Mouse (Mus musculus) limb, embryonic 10.5 days (tissue): ENCODE results near the gene Naaladl1. TPM values are rescaled to one million over a fixed set of nuclear protein-coding genes. Genes with fewer than 3 reads are reported as not detected.

Source experiments
- DNase-seq: peaks from one replicate; pipeline ENCODE4 v3.0.0-alpha.2; 2017; ENCODE audit warnings: low spot score
- H3K27ac ChIP-seq: fragments of 300-500 bp; sonication (generic); 2 replicates; pipeline ENCODE4 v1.5.1; 2016; ENCODE audit warnings: mild to moderate bottlenecking
- H3K27me3 ChIP-seq: fragments of 300-500 bp; sonication (generic); 2 replicates; pipeline ENCODE4 v1.6.1; 2016; ENCODE audit warnings: low read depth, mild to moderate bottlenecking; ENCODE audit not compliant: poor library complexity, severe bottlenecking
- H3K36me3 ChIP-seq: fragments of 300-500 bp; sonication (generic); 2 replicates; pipeline ENCODE4 v1.6.1; 2016; ENCODE audit warnings: mild to moderate bottlenecking, moderate library complexity
- H3K4me1 ChIP-seq: fragments of 300-500 bp; sonication (generic); 2 replicates; pipeline ENCODE4 v1.6.1; 2016
- H3K4me3 ChIP-seq: fragments of 300-500 bp; sonication (generic); 2 replicates; pipeline ENCODE4 v1.5.1; 2016; ENCODE audit warnings: mild to moderate bottlenecking, moderate library complexity
- H3K9me3 ChIP-seq: fragments of 300-500 bp; sonication (generic); replicated peaks from 2 replicates; pipeline ENCODE4 v1.6.1; 2016; ENCODE audit warnings: mild to moderate bottlenecking
- WGBS: fragments of 180-500 bp; shearing (Covaris S2); methylation state at CpG from one replicate; pipeline ENCODE4 v1.1.7; 2016; 5-methylcytosine and 5-hydroxymethylcytosine counted together
- polyA plus RNA-seq: library from polyadenylated mRNA; unstranded; fragments of >200 nt; fragmentation: Nextera tagmentation; extraction: Ambion mirVana; gene quantifications from 2 replicates; pipeline ENCODE4 v1.2.1, GENCODE M21; 2016

Gene Naaladl1
- 0.54 and 0.75 TPM in 2 replicates for polyA plus RNA-seq

DNA sequence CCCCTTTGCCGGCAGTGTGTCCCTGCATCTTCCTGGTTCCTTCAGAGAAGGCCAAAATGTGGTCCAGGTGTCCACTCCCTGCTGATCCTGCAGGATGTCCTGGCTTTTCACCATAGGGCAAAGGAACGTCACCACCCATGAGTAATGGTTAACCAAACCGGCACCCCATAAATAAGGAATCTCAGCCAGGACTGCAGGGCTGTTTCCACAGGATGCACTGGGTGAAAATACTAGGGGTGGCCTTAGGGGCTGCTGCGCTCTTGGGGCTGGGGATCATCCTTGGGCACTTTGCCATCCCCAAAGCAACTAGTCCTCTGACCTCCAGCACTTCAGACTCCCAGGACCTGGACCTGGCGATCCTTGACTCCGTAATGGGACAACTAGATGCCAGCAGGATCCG, at the start of gene Naaladl1:
Naaladl1 (plus strand) TSS at position 197 of the 400 bp plus-strand sequence.
- Histone ChIP-seq H3K4me1 (peaks cover 20% of the 10 kb centered on the region), H3K27me3 (no peaks in the 10 kb centered on the region), H3K4me3 (no peak within 1 kb of the TSS), H3K9me3 (no peaks in the 10 kb centered on the region), H3K27ac (no peak within 1 kb of the TSS), H3K36me3 (peaks cover 10% of the 10 kb centered on the region)
- no peak for DNase-seq
- 89% methylated on average over 7 of the region's 7 CpGs for WGBS

DNA sequence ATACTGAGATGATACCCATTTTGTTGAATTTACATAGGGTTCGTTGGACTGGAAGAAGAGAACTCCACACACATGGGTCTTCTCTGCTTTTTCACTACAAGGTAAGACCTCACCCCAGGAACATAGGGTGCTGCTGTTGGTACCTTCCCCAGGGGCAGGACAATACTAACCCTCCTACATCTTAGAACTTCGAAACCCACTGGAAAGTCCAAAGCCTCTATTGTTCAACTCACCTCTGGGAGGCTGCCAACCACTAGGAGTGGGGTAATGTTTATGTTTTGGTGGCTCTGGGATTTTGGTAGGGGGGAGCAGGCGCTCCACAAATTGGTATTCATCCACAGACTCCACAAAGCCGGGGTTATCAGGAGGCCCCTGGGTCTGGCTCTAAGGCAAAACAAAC, 48.9 kb upstream of the Naaladl1 start:
- peaks cover 25% of the 10 kb centered on the region for H3K4me1 ChIP-seq
- peaks cover 64% of the 10 kb centered on the region for H3K36me3 ChIP-seq
- H3K27me3 ChIP-seq = no peaks in the 10 kb centered on the region
- WGBS = 71% methylated on average over 4 of the region's 4 CpGs
- H3K9me3 ChIP-seq = no peaks in the 10 kb centered on the region
- peak overlapping the region; percentile 94 for H3K27ac ChIP-seq
- no peak for DNase-seq
- H3K4me3 ChIP-seq = peak overlapping the region; percentile 87

DNA sequence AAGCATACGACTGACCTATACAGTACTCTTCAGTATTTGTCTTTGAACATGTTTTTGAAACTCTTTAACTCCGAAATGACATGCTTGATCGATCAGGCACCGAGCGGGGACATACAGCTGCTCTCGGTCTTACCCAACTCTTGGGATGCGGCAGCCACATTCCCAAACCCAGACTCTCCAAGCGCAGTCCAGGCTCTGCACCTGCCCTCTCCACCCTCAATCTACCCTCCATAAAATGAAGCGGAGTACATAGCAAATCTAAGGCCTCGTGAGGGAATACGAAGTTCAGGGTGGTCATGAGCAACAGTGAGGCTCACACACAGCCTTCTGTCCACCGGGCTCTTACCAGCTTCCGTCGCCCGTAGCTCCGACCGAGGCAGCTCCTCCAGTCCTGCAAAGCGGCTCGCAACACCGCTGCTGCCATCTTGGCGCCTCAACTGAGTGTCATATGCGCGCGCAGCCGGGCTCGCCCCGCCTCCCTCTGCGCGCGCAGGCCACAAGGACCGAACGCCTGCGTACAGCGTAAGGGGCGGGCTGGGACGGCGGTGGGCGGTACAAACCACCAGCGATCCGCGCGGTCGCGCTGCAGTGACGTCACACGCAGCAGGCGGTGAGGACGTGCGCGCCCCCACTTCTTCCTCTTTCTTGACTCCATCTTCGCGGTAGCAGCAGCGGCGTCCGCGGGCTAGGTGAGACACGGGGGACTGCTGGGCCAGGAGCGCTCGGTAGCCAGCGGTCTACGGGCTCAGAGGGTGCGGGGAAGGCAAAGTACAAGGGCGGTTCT, 48.1 kb upstream of the Naaladl1 start, which contains the start of the genes Mrpl49 and Fau:
Mrpl49 (minus strand) TSS at position 473 of the 784 bp plus-strand sequence.
Fau (plus strand) TSS at position 532 of the 784 bp plus-strand sequence.
- peaks cover 33% of the 10 kb centered on the region for H3K4me1 ChIP-seq
- H3K9me3 ChIP-seq = no peaks in the 10 kb centered on the region
- peak within 1 kb of the TSS; percentile 94 for H3K27ac ChIP-seq
- H3K27me3 ChIP-seq = no peaks in the 10 kb centered on the region
- peaks cover 56% of the 10 kb centered on the region for H3K36me3 ChIP-seq
- WGBS = under 1% methylated on average over 63 of the region's 63 CpGs
- peak within 1 kb of the TSS; percentile 87 for H3K4me3 ChIP-seq
- DNase-seq = peak; percentile 100

DNA sequence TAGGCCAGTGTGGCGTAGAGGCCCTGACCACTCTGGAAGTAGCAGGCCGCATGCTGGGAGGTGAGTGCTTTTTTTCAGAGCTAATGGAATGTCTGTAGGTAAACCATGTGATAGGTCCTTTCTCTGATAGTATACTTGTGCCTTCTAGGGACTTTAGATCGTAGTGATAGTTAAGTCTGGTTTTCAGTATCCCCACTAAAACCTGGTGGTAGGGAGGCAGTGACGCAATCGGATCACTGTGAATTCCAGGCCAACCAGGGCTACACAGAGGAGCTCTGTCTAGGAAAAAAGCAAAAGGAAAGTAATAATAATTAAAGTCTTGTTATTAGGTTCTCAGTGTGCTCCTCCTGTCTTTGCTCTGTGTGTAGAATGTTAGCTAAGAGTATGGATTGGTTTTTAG, 47.1 kb upstream of the Naaladl1 start:
- no peaks in the 10 kb centered on the region for H3K27me3 ChIP-seq
- 38% methylated on average over 5 of the region's 5 CpGs for WGBS
- peaks cover 54% of the 10 kb centered on the region for H3K36me3 ChIP-seq
- peak overlapping the region; percentile 94 for H3K27ac ChIP-seq
- no peak for DNase-seq
- H3K4me1 ChIP-seq = peaks cover 41% of the 10 kb centered on the region
- no peaks in the 10 kb centered on the region for H3K9me3 ChIP-seq
- H3K4me3 ChIP-seq = peak overlapping the region; percentile 87

DNA sequence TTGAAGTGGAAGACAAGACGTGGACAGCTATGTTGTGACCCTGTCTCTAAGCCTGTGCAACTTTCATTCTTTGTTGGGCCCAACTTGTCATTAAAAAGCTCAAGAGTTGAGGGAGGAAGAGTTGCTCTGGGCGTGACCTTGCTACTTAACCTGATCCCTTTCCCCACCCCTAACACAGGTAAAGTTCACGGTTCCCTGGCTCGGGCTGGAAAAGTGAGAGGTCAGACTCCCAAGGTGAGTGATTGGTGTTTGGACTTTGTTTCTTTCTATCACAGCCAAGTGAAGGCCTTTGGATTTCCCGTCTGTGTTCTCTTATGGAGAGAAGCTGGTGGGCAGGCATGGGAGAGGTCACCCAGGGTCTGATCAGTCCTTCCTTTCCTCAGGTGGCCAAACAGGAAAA, 46.6 kb upstream of the Naaladl1 start:
- 87% methylated on average over 5 of the region's 5 CpGs for whole genome bisulfite sequencing
- Histone ChIP-seq H3K4me3 (peak overlapping the region; percentile 87), H3K36me3 (peaks cover 54% of the 10 kb centered on the region), H3K4me1 (peaks cover 41% of the 10 kb centered on the region), H3K9me3 (no peaks in the 10 kb centered on the region), H3K27me3 (no peaks in the 10 kb centered on the region), H3K27ac (no peak overlapping the region)
- no peak for DNase-seq

DNA sequence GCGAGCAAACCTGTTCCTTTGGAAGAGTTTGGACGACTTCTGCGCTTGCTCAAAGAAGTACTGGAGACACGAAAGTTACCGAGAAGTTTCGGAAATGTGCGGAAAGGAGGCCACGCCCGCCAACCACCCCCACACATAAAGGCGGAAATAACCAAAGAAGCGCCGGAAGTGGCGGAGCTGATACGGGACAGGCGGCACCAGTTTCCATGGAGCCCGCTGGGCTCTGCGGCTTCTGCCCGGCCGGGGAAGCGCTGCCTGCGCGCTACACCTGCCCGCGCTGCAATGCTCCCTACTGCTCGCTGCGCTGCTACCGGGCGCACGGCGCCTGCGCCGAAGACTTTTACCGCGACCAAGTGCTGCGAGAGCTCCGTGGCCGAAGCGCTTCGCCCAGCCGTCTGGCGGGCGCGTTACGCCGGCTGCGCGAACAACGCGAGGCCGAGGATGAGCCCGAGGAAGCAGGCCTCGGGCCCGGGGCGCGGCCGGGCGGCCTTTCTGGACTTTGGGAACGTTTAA, 44.5 kb upstream of the Naaladl1 start, which contains the start of gene Znhit2:
Znhit2 (plus strand) TSS at position 172 of the 513 bp plus-strand sequence.
- peak within 1 kb of the TSS; percentile 88 for H3K4me3 ChIP-seq

DNA sequence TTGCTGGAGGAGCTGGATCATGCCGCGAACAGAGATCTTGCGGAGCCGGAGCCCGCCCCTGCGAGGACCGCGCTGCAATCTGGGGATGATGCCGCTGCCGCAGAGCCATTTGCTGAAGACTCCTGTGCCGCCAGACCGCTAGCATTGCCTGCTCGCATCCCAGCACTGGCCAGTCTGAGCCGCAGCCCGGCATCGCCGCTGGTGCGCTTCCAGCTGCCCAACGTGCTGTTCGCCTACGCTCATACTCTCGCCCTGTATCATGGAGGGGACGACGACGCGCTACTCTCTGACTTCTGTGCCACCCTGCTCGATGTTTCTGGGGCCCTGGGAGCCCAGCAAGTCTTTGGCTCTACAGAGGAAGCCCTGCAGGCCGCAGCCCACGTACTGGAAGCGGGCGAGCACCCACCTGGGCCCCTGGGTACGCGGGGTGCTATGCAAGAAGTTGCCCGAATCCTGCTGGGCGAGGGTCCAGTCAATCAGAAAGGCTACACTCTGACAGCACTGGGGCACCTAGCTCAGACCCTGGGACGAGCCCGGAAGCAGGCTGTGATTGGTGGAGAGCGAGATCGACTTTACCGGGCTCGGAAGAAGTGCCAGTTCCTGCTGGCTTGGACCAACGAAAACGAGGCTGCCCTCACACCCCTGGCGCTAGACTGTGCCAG, 43.8 kb upstream of the Naaladl1 start:
- WGBS = 2% methylated on average over 44 of the region's 44 CpGs
- Histone ChIP-seq H3K27me3 (no peaks in the 10 kb centered on the region), H3K36me3 (peaks cover 34% of the 10 kb centered on the region), H3K27ac (peak overlapping the region; percentile 94), H3K4me3 (peak overlapping the region; percentile 88), H3K9me3 (no peaks in the 10 kb centered on the region), H3K4me1 (peaks cover 43% of the 10 kb centered on the region)
- peak; percentile 58 for DNase-seq

More for the DNA sequence above, 44.5 kb upstream of the Naaladl1 start, which contains the start of gene Znhit2:
- peaks cover 36% of the 10 kb centered on the region for H3K36me3 ChIP-seq
- under 1% methylated on average over 58 of the region's 58 CpGs for WGBS
- H3K27me3 ChIP-seq = no peaks in the 10 kb centered on the region
- no peaks in the 10 kb centered on the region for H3K9me3 ChIP-seq
- H3K27ac ChIP-seq = peak within 1 kb of the TSS; percentile 94
- H3K4me1 ChIP-seq = peaks cover 43% of the 10 kb centered on the region
- peak; percentile 91 for DNase-seq

DNA sequence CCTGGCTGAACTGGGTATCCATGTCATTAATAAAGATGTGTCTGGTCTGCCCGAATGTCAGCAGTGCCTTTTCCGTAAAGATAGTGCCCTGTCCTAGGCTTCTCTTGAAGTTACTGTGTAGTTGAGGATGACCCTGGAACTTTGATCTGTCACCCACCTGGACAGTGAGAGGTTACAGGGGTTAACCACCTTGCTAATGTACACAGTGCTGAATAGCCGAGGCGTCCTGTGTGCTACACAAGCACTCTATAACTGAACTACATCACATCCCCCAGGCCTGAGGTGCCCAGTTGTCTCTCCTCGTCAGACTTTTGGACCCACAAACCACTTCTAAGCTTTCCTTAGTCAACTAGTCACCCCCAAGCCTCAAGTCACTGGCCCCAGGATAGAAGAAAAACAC, 43.2 kb upstream of the Naaladl1 start:
- Histone ChIP-seq H3K27me3 (no peaks in the 10 kb centered on the region), H3K4me3 (peak overlapping the region; percentile 88), H3K9me3 (no peaks in the 10 kb centered on the region), H3K27ac (peak overlapping the region; percentile 94), H3K36me3 (peaks cover 34% of the 10 kb centered on the region), H3K4me1 (peaks cover 47% of the 10 kb centered on the region)
- WGBS = 76% methylated on average over 5 of the region's 5 CpGs
- no peak for DNase-seq

DNA sequence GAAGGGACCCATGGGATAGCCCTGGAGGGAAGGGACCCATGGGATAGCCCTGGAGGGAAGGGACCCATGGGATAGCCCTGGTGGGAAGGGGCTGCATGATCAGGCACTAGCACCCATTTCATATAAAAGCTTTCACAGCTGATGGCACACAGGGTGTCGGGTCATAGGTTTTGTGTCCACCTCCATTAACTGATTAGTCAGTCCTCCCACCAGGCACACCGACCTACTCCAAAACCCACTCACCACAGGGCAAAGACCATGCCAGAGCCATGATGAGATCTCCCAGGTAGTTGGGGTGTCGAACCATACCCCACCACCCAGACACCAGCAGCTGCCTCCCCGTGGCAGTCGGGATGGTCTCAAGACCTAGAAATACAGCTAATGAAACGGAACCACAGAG, 42.5 kb upstream of the Naaladl1 start:
- Histone ChIP-seq H3K4me3 (peak overlapping the region; percentile 88), H3K4me1 (peaks cover 54% of the 10 kb centered on the region), H3K36me3 (peaks cover 34% of the 10 kb centered on the region), H3K27me3 (no peaks in the 10 kb centered on the region), H3K9me3 (no peaks in the 10 kb centered on the region), H3K27ac (no peak overlapping the region)
- DNase-seq = no peak
- 97% methylated on average over 6 of the region's 6 CpGs for WGBS

DNA sequence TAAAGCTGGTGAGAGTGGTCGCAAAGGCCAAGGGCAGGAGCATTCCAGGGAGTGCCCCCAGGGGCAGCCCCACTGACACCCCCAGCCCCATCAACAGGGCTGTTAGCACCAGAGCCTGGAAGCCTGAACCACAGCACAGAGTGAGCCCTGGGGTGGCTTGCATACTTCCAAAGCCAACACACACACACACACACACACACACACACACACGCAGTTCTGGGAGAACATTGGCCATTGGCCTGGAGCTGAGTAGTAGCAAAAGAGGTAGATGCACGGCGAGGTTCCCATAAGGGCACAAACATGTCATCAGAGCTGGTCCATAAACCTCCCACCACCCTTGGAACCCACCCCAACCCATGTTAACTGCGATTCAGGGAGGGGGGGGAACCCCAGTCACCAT, 39.0 kb upstream of the Naaladl1 start:
- peaks cover 47% of the 10 kb centered on the region for H3K36me3 ChIP-seq
- no peak for DNase-seq
- peak overlapping the region; percentile 85 for H3K27ac ChIP-seq
- 41% methylated on average over 5 of the region's 5 CpGs for WGBS
- no peaks in the 10 kb centered on the region for H3K27me3 ChIP-seq
- H3K4me3 ChIP-seq = peak overlapping the region; percentile 69
- no peaks in the 10 kb centered on the region for H3K9me3 ChIP-seq
- peaks cover 45% of the 10 kb centered on the region for H3K4me1 ChIP-seq

DNA sequence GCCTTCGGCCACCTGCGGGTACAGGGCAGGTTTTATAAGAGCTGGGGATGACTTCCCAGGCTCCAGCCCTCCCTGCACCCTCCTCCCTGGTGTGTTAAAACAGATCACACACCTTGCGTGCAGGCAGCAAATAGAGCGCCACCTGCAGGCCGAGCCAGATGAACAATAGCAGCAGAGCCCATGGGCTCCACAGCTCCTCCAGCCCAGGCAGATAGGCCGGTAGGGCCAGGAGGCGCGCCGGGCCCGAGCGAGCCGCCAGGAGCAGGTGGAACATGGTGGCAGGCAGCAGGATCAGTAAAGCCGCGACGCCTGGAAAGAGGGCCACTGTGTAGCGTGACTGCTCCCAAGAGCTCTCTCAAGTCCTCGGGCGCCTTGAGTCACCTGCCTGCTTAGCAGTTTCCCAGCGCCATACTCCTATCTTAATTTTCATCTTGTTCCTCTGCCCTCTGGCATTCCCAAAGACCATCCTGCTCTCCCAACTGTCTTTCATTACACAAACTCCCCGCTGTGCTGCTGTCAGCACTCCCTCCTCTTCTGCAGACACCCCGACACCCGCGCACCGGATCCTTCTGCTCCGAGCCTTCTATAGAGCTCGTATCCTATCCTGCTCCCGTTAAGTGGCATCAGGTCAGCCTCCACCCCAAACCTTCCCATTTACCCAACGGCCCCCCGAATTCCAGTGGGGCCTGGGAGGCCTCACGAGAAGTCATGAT, 38.4 kb upstream of the Naaladl1 start:
- WGBS = under 1% methylated on average over 30 of the region's 30 CpGs

DNA sequence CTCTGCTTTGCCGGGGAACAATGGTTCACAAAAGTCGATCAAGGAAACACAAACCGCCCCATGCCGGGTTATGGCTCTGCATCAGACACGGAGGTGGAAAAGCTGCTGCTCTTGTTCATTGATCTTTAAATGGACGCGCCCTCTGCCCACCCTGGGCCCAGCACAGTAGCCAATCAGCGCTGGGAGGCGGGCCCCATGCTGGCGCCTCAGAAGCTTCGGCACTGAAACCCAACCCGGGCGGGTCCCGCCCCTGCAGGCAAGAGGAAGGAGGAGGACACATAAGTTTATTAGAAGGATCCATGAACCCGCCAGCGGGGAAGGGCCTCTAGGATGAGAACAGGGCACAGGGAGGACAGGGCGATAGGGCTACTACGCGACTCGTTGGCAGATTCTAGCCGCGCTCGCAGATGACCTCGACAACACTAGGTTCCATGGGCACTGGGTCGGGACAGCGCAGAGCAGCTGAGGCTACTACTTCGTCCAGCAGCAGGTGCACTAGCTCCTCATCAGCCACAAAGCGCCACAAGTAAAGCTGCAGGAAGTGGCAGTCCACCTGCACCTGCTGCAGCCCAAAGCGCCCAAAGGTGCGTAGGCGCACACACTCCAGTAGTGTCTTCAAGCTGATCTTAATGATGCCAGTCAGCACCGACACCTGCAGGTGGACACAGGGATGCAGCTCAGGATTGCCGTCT, 37.7 kb upstream of the Naaladl1 start, which contains the start of gene Tm7sf2:
Tm7sf2 (minus strand) TSS at position 650 of the 692 bp plus-strand sequence.
- H3K27ac ChIP-seq = peak within 1 kb of the TSS; percentile 85
- H3K4me1 ChIP-seq = peaks cover 32% of the 10 kb centered on the region
- WGBS = 10% methylated on average over 33 of the region's 33 CpGs
- no peaks in the 10 kb centered on the region for H3K27me3 ChIP-seq
- peaks cover 49% of the 10 kb centered on the region for H3K36me3 ChIP-seq
- H3K4me3 ChIP-seq = peak within 1 kb of the TSS; percentile 69
- DNase-seq = peak; percentile 92
- no peaks in the 10 kb centered on the region for H3K9me3 ChIP-seq

More for the DNA sequence above, 38.4 kb upstream of the Naaladl1 start:
- peak overlapping the region; percentile 69 for H3K4me3 ChIP-seq
- peak overlapping the region; percentile 85 for H3K27ac ChIP-seq
- H3K36me3 ChIP-seq = peaks cover 48% of the 10 kb centered on the region
- no peaks in the 10 kb centered on the region for H3K27me3 ChIP-seq
- DNase-seq = peak; percentile 92
- peaks cover 39% of the 10 kb centered on the region for H3K4me1 ChIP-seq
- no peaks in the 10 kb centered on the region for H3K9me3 ChIP-seq
